Mouse (Mus musculus) hindbrain, embryonic 12.5 days (tissue): ENCODE results near the gene Ncor2. TPM values are rescaled to one million over a fixed set of nuclear protein-coding genes. Genes with fewer than 3 reads are reported as not detected.

Source experiments
- ATAC-seq: fragments of 200-750 bp; cut with Nextera tagmentation; 2 replicates; pipeline ENCODE4 v1.8.0; 2017; ENCODE audit warnings: moderate TSS enrichment; ENCODE audit not compliant: low FRiP score
- H3K27ac ChIP-seq: fragments of 300-500 bp; sonication (generic); 2 replicates; pipeline ENCODE4 v1.5.1; 2016; ENCODE audit warnings: mild to moderate bottlenecking
- H3K27me3 ChIP-seq: fragments of 300-500 bp; sonication (generic); 2 replicates; pipeline ENCODE4 v1.6.1; 2016; ENCODE audit warnings: mild to moderate bottlenecking
- H3K36me3 ChIP-seq: fragments of 300-500 bp; sonication (generic); 2 replicates; pipeline ENCODE4 v1.6.1; 2016; ENCODE audit warnings: mild to moderate bottlenecking
- H3K4me1 ChIP-seq: fragments of 300-500 bp; sonication (generic); 2 replicates; pipeline ENCODE4 v1.6.1; 2016
- H3K4me2 ChIP-seq: fragments of 300-500 bp; sonication (generic); replicated peaks from 2 replicates; pipeline ENCODE4 v1.6.1; 2016; ENCODE audit warnings: mild to moderate bottlenecking
- H3K4me3 ChIP-seq: fragments of 300-500 bp; sonication (generic); 2 replicates; pipeline ENCODE4 v1.5.1; 2016; ENCODE audit warnings: mild to moderate bottlenecking
- H3K9ac ChIP-seq: fragments of 300-500 bp; sonication (generic); 2 replicates; pipeline ENCODE4 v1.6.1; 2016; ENCODE audit warnings: mild to moderate bottlenecking, moderate library complexity
- H3K9me3 ChIP-seq: fragments of 300-500 bp; sonication (generic); replicated peaks from 2 replicates; pipeline ENCODE4 v1.6.1; 2016; ENCODE audit warnings: mild to moderate bottlenecking
- WGBS: fragments of 180-500 bp; shearing (Covaris S2); methylation state at CpG from one replicate; pipeline ENCODE4 v1.1.7; 2016; 5-methylcytosine and 5-hydroxymethylcytosine counted together
- polyA plus RNA-seq: library from polyadenylated mRNA; unstranded; fragments of >200 nt; fragmentation: Nextera tagmentation; extraction: Ambion mirVana; gene quantifications from 2 replicates; pipeline ENCODE4 v1.2.1, GENCODE M21; 2016

The Ncor2 gene
- polyA plus RNA-seq, 1 experiment from 2014 or later, result 31.0 TPM

- no peak for ATAC-seq
- Histone ChIP-seq H3K27me3 (no peaks in the 10 kb centered on the region), H3K27ac (no peak overlapping the region), H3K4me3 (no peak overlapping the region), H3K4me1 (peaks cover 38% of the 10 kb centered on the region), H3K36me3 (peaks cover 44% of the 10 kb centered on the region), H3K9me3 (no peaks in the 10 kb centered on the region), H3K9ac (no peak overlapping the region), H3K4me2 (no peak overlapping the region)
- 66% methylated on average over 2 of the region's 2 CpGs for WGBS
Measured at GRCm38 (mm10) chr5:125070399-125070798, 108.6 kb downstream of the Ncor2 start.

DNA sequence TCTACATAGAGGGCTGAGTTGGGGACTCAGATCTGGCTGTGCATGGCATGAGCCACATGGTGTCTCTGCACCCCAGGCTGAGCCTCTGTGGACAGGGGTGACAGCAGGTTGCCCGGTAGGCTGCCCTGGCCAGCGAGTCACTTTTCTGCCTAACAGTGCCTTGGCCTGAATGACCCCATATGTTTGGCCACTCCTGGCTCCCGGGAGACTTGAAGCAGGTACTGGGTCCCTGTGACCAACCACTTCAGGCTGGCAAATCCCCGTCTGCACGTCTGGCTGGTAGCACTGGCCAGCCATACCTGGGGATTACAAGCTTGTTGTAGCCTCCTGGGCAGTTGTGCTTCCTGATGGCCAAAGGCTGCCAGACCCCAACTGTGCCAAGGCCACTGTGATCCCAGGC lies 109.1 kb downstream of the Ncor2 start:
- H3K27ac ChIP-seq, result peak overlapping the region; percentile 89
- H3K4me2 ChIP-seq, result no peak overlapping the region
- WGBS, result 77% methylated on average over 5 of the region's 5 CpGs
- H3K4me1 ChIP-seq, result peaks cover 38% of the 10 kb centered on the region
- H3K27me3 ChIP-seq, result no peaks in the 10 kb centered on the region
- no peaks in the 10 kb centered on the region for H3K9me3 ChIP-seq
- no peak overlapping the region for H3K4me3 ChIP-seq
- no peak for ATAC-seq
- 0 out of 2 replicates have a peak overlapping the region, but pooled peaks have one; percentile 8 for H3K9ac ChIP-seq
- peaks cover 49% of the 10 kb centered on the region for H3K36me3 ChIP-seq

- H3K4me1 ChIP-seq, result peaks cover 38% of the 10 kb centered on the region
- WGBS, result 62% methylated on average over 5 of the region's 5 CpGs
- H3K9me3 ChIP-seq, result no peaks in the 10 kb centered on the region
- H3K4me2 ChIP-seq, result no peak overlapping the region
- H3K27me3 ChIP-seq, result no peaks in the 10 kb centered on the region
- peak overlapping the region; percentile 45 for H3K9ac ChIP-seq
- no peak overlapping the region for H3K4me3 ChIP-seq
- peak overlapping the region; percentile 89 for H3K27ac ChIP-seq
- peaks cover 54% of the 10 kb centered on the region for H3K36me3 ChIP-seq
- ATAC-seq, result no peak
Measured at GRCm38 (mm10) chr5:125069426-125069825, 109.6 kb downstream of the Ncor2 start.

- H3K4me1 ChIP-seq, result peaks cover 38% of the 10 kb centered on the region
- no peak overlapping the region; the same call in 1 of the 2 replicates for H3K4me2 ChIP-seq
- H3K4me3 ChIP-seq, result no peak overlapping the region
- H3K9me3 ChIP-seq, result no peaks in the 10 kb centered on the region
- ATAC-seq, result peak; percentile 67
- H3K27me3 ChIP-seq, result no peaks in the 10 kb centered on the region
- peaks cover 54% of the 10 kb centered on the region for H3K36me3 ChIP-seq
- 49% methylated on average over 16 of the region's 16 CpGs for WGBS
- H3K27ac ChIP-seq, result peak overlapping the region; percentile 89
- peak overlapping the region; percentile 45; the same call in 1 of the 2 replicates for H3K9ac ChIP-seq
Measured at GRCm38 (mm10) chr5:125068371-125068951, 110.6 kb downstream of the Ncor2 start.

DNA sequence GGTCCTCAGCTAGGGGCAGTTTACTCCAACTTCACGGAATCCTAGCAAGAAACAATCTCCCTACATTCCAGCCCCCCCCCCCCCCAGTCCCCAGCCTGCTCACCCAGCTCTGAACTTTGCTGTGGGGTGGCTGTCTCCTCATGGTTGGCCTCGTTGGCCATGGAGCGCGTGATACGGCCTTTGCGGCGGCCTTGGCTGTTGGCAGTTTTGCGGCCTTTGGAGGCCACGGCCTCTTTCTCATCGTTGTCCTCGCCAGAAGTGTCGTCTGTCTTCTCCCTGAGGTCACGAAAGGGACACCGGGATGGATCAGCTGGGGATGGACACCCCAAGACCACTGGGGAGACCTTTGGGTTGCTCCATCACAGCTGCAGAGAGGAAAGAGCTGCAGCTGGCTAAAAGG lies 111.3 kb downstream of the Ncor2 start:
- peak overlapping the region; percentile 89 for H3K27ac ChIP-seq
- WGBS, result 82% methylated on average over 14 of the region's 14 CpGs
- H3K4me3 ChIP-seq, result no peak overlapping the region
- H3K27me3 ChIP-seq, result no peaks in the 10 kb centered on the region
- H3K36me3 ChIP-seq, result peaks cover 53% of the 10 kb centered on the region
- ATAC-seq, result no peak
- no peak overlapping the region for H3K4me2 ChIP-seq
- H3K9me3 ChIP-seq, result no peaks in the 10 kb centered on the region
- H3K9ac ChIP-seq, result no peak overlapping the region
- H3K4me1 ChIP-seq, result peaks cover 44% of the 10 kb centered on the region

- Histone ChIP-seq H3K4me2 (no peak overlapping the region), H3K9ac (no peak overlapping the region), H3K27ac (no peak overlapping the region), H3K36me3 (peaks cover 53% of the 10 kb centered on the region), H3K9me3 (no peaks in the 10 kb centered on the region), H3K4me3 (no peak overlapping the region), H3K27me3 (no peaks in the 10 kb centered on the region), H3K4me1 (peaks cover 46% of the 10 kb centered on the region)
- ATAC-seq, result no peak
- 90% methylated on average over 13 of the region's 13 CpGs for WGBS
Measured at GRCm38 (mm10) chr5:125066479-125067471, 112.2 kb downstream of the Ncor2 start.

- H3K27ac ChIP-seq, result peak overlapping the region; percentile 74
- H3K9me3 ChIP-seq, result no peaks in the 10 kb centered on the region
- H3K4me3 ChIP-seq, result no peak overlapping the region
- H3K36me3 ChIP-seq, result peaks cover 48% of the 10 kb centered on the region
- peaks cover 44% of the 10 kb centered on the region for H3K4me1 ChIP-seq
- no peak overlapping the region for H3K9ac ChIP-seq
- ATAC-seq, result peak; percentile 49
- H3K4me2 ChIP-seq, result no peak overlapping the region
- H3K27me3 ChIP-seq, result 0 out of 2 replicates have a peak, but pooled peaks cover 5% of the 10 kb centered on the region
- WGBS, result 45% methylated on average over 17 of the region's 17 CpGs
Measured at GRCm38 (mm10) chr5:125063015-125063414, 116.0 kb downstream of the Ncor2 start.

DNA sequence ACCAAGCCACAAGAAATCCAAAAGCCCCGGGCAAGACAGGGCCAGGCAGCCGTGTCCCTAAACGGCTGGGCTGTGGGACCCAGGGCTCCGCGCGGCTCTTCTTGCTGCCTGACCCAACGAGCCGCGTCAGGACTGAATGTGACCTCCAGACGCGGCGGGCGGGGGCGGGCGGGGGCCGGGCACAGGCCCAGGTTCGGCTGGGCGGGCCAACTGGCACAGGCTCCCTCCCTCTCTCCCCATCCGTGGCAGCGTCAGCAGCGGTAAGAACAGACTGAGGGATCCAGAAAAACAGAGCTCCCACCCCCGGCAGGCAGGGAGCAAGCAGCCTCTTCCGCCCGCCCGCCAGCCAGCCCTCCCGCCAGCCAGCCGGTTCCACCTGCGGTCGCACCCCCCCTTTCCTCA lies 120.8 kb downstream of the Ncor2 start:
- Histone ChIP-seq H3K27me3 (0 out of 2 replicates have a peak, but pooled peaks cover 5% of the 10 kb centered on the region), H3K4me1 (peaks cover 66% of the 10 kb centered on the region), H3K9ac (peak overlapping the region; percentile 62), H3K4me3 (peak overlapping the region; percentile 27), H3K9me3 (no peaks in the 10 kb centered on the region), H3K4me2 (peak overlapping the region; percentile 64), H3K27ac (peak overlapping the region; percentile 79), H3K36me3 (peaks cover 25% of the 10 kb centered on the region)
- WGBS, result 3% methylated on average over 25 of the region's 29 CpGs
- ATAC-seq, result no peak

- Histone ChIP-seq H3K9ac (peak overlapping the region; percentile 62), H3K4me3 (peak overlapping the region; percentile 27), H3K36me3 (peaks cover 29% of the 10 kb centered on the region), H3K27ac (peak overlapping the region; percentile 79), H3K9me3 (no peaks in the 10 kb centered on the region), H3K4me1 (peaks cover 65% of the 10 kb centered on the region), H3K4me2 (peak overlapping the region; percentile 64), H3K27me3 (0 out of 2 replicates have a peak, but pooled peaks cover 5% of the 10 kb centered on the region)
- 0 out of 2 replicates have a peak, but pooled peaks have one; percentile 29 for ATAC-seq
- whole genome bisulfite sequencing, result 6% methylated on average over 29 of the region's 29 CpGs
Measured at GRCm38 (mm10) chr5:125057555-125058266, 121.3 kb downstream of the Ncor2 start.

DNA sequence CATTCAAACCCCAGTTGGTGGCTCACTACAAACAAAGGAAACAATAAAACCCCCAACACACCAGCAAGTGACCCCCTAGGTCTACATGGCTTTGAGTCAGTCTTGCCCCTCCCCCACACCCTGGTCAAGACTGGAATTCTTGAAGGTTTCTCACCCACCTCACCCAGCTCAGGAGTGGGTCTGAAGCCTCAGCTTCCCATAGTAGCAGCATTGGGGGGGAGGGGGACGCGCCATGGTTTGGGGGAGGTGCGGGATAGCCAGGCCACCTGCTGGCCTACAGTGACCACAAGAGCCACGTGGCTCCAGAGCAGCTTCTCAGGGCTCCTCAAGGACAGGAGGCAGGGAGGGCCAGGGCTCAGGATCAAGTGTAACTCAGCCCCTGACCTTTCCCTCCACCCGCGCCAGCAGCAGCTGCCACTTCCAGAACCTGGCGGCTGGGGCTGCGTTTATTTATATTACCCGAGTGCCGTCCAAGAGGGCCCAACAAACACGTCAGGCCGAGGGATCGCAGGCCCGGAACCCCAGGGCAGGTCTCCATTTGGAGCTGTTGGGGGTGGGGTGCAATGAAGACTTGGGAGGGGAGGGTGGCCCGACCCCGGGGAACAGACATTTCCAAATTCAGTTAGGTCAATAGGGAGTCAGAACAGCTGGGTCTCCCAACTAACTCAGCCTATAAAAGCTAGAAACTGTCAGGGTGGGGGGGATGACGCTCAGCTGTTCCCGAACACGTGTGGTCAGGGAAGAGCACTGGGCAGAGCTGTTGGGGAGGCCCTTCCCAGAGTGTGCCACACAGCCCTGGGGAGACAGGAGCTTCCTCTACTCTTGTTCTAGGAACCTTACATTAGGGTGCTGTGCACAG lies 122.1 kb downstream of the Ncor2 start:
- peak overlapping the region; percentile 79; the same call in 1 of the 2 replicates for H3K27ac ChIP-seq
- no peak overlapping the region; the same call in 1 of the 2 replicates for H3K4me3 ChIP-seq
- H3K4me1 ChIP-seq, result peaks cover 68% of the 10 kb centered on the region
- 0 out of 2 replicates have a peak overlapping the region, but pooled peaks have one; percentile 1 for H3K9ac ChIP-seq
- H3K9me3 ChIP-seq, result no peaks in the 10 kb centered on the region
- peak overlapping the region; percentile 64 for H3K4me2 ChIP-seq
- H3K27me3 ChIP-seq, result 0 out of 2 replicates have a peak, but pooled peaks cover 5% of the 10 kb centered on the region
- peak; percentile 24; the same call in 1 of the 2 replicates for ATAC-seq
- peaks cover 34% of the 10 kb centered on the region for H3K36me3 ChIP-seq
- WGBS, result 5% methylated on average over 19 of the region's 19 CpGs

DNA sequence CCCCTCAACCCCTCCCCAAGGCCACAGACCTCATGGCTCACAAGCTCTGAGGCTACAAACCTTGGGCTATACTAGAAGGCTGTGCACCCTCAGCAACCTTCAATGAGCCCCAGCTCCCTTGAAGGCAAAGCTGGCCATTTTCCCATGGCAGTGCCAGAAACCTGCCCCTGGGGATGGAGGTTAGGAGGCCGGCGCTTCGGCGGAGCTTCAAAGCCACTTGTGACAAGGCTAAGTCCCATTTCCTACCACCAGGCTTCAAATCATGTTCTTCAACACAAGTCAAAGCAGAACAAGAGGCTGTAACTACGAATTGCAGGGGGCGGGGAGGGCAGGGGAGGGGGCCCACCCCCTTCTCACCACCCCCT lies 122.7 kb downstream of the Ncor2 start:
- Histone ChIP-seq H3K27ac (no peak overlapping the region), H3K9me3 (no peaks in the 10 kb centered on the region), H3K4me2 (peak overlapping the region; percentile 64; the same call in 1 of the 2 replicates), H3K4me3 (no peak overlapping the region), H3K4me1 (peaks cover 68% of the 10 kb centered on the region), H3K36me3 (peaks cover 36% of the 10 kb centered on the region), H3K9ac (no peak overlapping the region), H3K27me3 (0 out of 2 replicates have a peak, but pooled peaks cover 5% of the 10 kb centered on the region)
- 11% methylated on average over 6 of the region's 6 CpGs for WGBS
- ATAC-seq, result no peak
